Mouse (Mus musculus) embryonic facial prominence, embryonic 12.5 days (tissue): ENCODE data around the gene Bpifc. TPM values are rescaled to one million over a fixed set of nuclear protein-coding genes. Genes with fewer than 3 reads are reported as not detected.

Experiments
- ATAC-seq: fragments of 200-750 bp; cut with Nextera tagmentation; 2 replicates; pipeline ENCODE4 v1.8.0; 2017; ENCODE audit not compliant: insufficient number of reproducible peaks, insufficient read depth, low FRiP score, low TSS enrichment
- H3K27ac ChIP-seq: fragments of 300-500 bp; sonication (generic); 2 replicates; pipeline ENCODE4 v1.5.1; 2016; ENCODE audit warnings: mild to moderate bottlenecking
- H3K27me3 ChIP-seq: fragments of 300-500 bp; sonication (generic); 2 replicates; pipeline ENCODE4 v1.6.1; 2016; ENCODE audit warnings: mild to moderate bottlenecking, moderate library complexity
- H3K36me3 ChIP-seq: fragments of 300-500 bp; sonication (generic); 2 replicates; pipeline ENCODE4 v1.6.1; 2016; ENCODE audit warnings: mild to moderate bottlenecking
- H3K4me1 ChIP-seq: fragments of 300-500 bp; sonication (generic); 2 replicates; pipeline ENCODE4 v1.6.1; 2016
- H3K4me2 ChIP-seq: fragments of 300-500 bp; sonication (generic); replicated peaks from 2 replicates; pipeline ENCODE4 v1.6.1; 2016; ENCODE audit warnings: mild to moderate bottlenecking, moderate library complexity
- H3K4me3 ChIP-seq: fragments of 300-500 bp; sonication (generic); 2 replicates; pipeline ENCODE4 v1.5.1; 2016; ENCODE audit warnings: mild to moderate bottlenecking
- H3K9ac ChIP-seq: fragments of 300-500 bp; sonication (generic); 2 replicates; pipeline ENCODE4 v1.6.1; 2016; ENCODE audit warnings: mild to moderate bottlenecking, moderate library complexity
- H3K9me3 ChIP-seq: fragments of 300-500 bp; sonication (generic); 2 replicates; pipeline ENCODE4 v1.6.1; 2016; ENCODE audit warnings: mild to moderate bottlenecking, moderate library complexity
- WGBS: fragments of 180-500 bp; shearing (Covaris S2); methylation state at CpG from one replicate; pipeline ENCODE4 v1.1.7; 2016; 5-methylcytosine and 5-hydroxymethylcytosine counted together
- polyA plus RNA-seq: library from polyadenylated mRNA; unstranded; fragments of >200 nt; fragmentation: Nextera tagmentation; extraction: Ambion mirVana; gene quantifications from 2 replicates; pipeline ENCODE4 v1.2.1, GENCODE M21; 2016

Bpifc gene
- polyA plus RNA-seq, 1 experiment from 2014 or later: not detected

DNA sequence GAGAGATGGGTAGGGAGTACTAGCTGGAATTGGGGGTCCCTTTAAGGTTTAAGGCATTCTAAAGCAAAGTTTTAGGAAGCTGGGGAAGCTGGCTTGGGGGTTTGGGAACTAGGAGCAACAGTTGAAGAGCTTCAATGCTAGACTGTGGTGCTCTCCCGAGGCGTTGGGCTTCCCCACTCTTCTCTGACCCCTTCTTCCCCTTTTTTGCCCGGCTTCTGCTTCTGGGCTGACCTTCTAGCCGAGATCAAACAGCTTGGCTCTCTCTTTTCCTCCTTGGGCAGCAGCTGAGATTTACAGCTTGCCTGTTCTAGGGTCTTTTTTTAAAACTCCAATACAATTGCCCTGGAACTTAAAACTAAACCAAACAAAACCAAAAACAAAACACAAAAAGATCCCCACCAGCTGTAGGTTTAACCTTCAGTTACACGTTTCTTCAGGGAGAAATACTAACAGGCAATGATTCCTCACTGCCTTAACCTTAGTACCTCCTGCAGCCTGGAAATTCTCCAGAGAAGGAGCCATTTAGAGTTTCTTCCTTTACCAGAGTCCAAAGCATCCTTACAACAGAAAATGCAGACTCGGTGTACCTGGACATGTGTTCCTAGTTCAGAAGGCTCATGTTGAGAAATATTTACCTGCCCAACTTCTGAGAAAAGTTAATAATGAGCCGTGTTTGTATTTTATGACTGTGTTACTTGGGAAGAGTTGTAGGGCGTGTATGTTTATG lies 41.6 kb downstream of the Bpifc start:
- no peaks in the 10 kb centered on the region for H3K9me3 ChIP-seq
- WGBS: 56% methylated on average over 8 of the region's 8 CpGs
- no peak overlapping the region for H3K4me3 ChIP-seq
- no peak overlapping the region for H3K27ac ChIP-seq
- H3K4me2 ChIP-seq: no peak overlapping the region
- ATAC-seq: no peak
- H3K27me3 ChIP-seq: no peaks in the 10 kb centered on the region
- H3K36me3 ChIP-seq: no peaks in the 10 kb centered on the region
- H3K9ac ChIP-seq: no peak overlapping the region
- no peaks in the 10 kb centered on the region for H3K4me1 ChIP-seq

GRCm38 (mm10) chr10:85968731-85969130 lies 43.0 kb downstream of the Bpifc start:
- Histone ChIP-seq H3K4me2 (no peak overlapping the region), H3K27me3 (no peaks in the 10 kb centered on the region), H3K4me1 (no peaks in the 10 kb centered on the region), H3K27ac (no peak overlapping the region), H3K9me3 (no peaks in the 10 kb centered on the region), H3K36me3 (no peaks in the 10 kb centered on the region), H3K9ac (no peak overlapping the region), H3K4me3 (no peak overlapping the region)
- 43% methylated on average over 2 of the region's 2 CpGs for WGBS
- ATAC-seq: no peak

- WGBS: 15% methylated on average over 7 of the region's 7 CpGs
- no peak for ATAC-seq
Observed at GRCm38 (mm10) chr10:85968157-85968634, 43.5 kb downstream of the Bpifc start.

DNA sequence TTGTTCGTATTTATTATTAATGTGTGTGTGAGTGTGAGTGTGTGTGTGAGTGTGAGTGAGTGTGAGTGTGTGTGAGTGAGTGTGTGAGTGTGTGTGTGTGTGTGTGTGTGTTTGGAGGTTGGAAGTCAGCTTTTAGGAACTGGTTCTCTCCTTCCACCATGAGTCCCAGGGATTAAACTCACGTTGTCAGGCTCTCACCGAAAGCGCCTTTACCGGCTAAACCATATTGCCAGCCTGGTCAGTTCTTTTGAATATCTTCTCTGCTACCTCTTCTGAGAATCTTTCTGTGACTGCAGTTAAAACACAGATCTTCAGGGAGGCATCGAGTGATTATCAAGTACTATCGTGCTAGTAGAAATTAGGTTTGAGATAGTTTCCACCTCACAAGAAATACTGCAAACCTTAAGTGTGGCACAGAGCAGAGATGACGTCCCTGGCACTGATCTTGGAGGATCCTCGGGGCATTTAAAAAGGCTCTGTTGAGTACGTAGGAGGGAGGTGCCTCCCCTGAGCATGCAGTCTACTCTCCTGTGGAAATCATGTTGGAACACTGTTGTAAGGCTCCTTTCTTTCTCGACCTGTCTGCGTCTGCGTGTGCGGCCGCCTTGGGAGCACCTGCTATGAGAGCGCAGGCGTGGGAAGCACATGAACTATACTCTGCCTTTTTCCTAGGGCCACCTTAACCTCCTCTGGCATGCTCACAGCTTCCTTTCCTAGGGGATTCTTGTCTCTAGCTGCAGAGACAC lies 44.1 kb downstream of the Bpifc start:
- Histone ChIP-seq H3K4me2 (no peak overlapping the region), H3K36me3 (no peaks in the 10 kb centered on the region), H3K9ac (no peak overlapping the region), H3K4me1 (no peaks in the 10 kb centered on the region), H3K27me3 (no peaks in the 10 kb centered on the region), H3K27ac (no peak overlapping the region), H3K9me3 (no peaks in the 10 kb centered on the region), H3K4me3 (no peak overlapping the region)
- ATAC-seq: no peak
- WGBS: 61% methylated on average over 17 of the region's 17 CpGs

More at GRCm38 (mm10) chr10:85968157-85968634, 43.5 kb downstream of the Bpifc start:
- no peak overlapping the region for H3K4me2 ChIP-seq
- H3K4me1 ChIP-seq: no peaks in the 10 kb centered on the region
- H3K4me3 ChIP-seq: no peak overlapping the region
- no peaks in the 10 kb centered on the region for H3K27me3 ChIP-seq
- no peaks in the 10 kb centered on the region for H3K9me3 ChIP-seq
- no peak overlapping the region for H3K9ac ChIP-seq
- no peak overlapping the region for H3K27ac ChIP-seq
- H3K36me3 ChIP-seq: no peaks in the 10 kb centered on the region

DNA sequence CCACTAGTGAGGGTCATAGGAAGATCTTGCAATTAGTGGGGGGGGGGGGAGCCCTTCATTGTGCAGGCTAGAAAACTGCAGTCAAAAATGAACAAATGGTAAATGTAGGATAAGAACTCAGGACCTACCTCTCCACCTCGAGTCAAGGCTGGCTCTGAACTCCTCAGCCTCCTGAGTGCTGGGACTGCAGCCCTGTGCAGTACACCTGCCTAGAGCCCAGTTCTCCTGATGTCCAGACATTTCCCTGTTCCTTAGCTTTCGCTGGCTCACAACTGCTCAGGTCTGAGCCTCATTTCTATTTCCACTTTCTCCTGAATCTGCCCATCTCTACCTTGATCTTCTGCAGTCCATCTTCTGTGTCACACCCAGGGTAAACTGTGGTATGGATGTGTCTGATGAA lies 45.2 kb downstream of the Bpifc start:
- Histone ChIP-seq H3K36me3 (no peaks in the 10 kb centered on the region), H3K4me1 (no peaks in the 10 kb centered on the region), H3K4me2 (no peak overlapping the region), H3K9ac (no peak overlapping the region), H3K4me3 (no peak overlapping the region), H3K27me3 (no peaks in the 10 kb centered on the region), H3K9me3 (no peaks in the 10 kb centered on the region), H3K27ac (no peak overlapping the region)
- WGBS: 56% methylated on average over 2 of the region's 2 CpGs
- no peak for ATAC-seq

GRCm38 (mm10) chr10:85964316-85964715 lies 47.4 kb downstream of the Bpifc start:
- H3K9me3 ChIP-seq: no peaks in the 10 kb centered on the region
- H3K27ac ChIP-seq: no peak overlapping the region
- H3K36me3 ChIP-seq: no peaks in the 10 kb centered on the region
- H3K4me3 ChIP-seq: no peak overlapping the region
- H3K27me3 ChIP-seq: no peaks in the 10 kb centered on the region
- WGBS: 82% methylated on average over 7 of the region's 7 CpGs
- H3K9ac ChIP-seq: no peak overlapping the region
- no peak for ATAC-seq
- no peak overlapping the region for H3K4me2 ChIP-seq
- H3K4me1 ChIP-seq: no peaks in the 10 kb centered on the region

DNA sequence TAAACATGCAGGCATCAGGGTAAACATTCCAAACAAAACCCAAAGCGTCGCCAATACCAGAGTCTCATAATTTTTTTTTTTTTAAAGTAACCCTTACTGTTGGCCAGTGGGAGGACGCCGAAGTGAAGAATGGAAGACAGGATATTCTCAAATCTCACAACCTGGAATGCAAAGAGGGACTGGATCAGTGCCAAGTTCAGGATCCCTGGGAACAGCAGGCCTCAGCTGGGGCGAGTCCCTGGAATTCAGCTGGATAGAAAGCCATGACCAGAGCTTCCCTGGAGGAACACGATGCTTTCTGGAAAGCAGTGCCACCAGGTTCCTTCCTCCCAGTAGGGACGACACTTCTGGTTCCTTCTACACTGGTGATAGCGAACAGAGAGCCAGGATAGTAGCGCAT lies 48.8 kb downstream of the Bpifc start:
- H3K27ac ChIP-seq: no peak overlapping the region
- H3K4me2 ChIP-seq: no peak overlapping the region
- 70% methylated on average over 9 of the region's 9 CpGs for WGBS
- no peaks in the 10 kb centered on the region for H3K4me1 ChIP-seq
- no peaks in the 10 kb centered on the region for H3K9me3 ChIP-seq
- H3K36me3 ChIP-seq: no peaks in the 10 kb centered on the region
- no peak overlapping the region for H3K4me3 ChIP-seq
- no peak for ATAC-seq
- no peak overlapping the region for H3K9ac ChIP-seq
- no peaks in the 10 kb centered on the region for H3K27me3 ChIP-seq

- Histone ChIP-seq H3K4me2 (peak within 1 kb of the TSS; percentile 81), H3K4me1 (0 out of 2 replicates have a peak, but pooled peaks cover 4% of the 10 kb centered on the region), H3K27me3 (no peaks in the 10 kb centered on the region), H3K9me3 (no peaks in the 10 kb centered on the region), H3K4me3 (peak within 1 kb of the TSS; percentile 89), H3K36me3 (peaks cover 23% of the 10 kb centered on the region), H3K9ac (peak within 1 kb of the TSS; percentile 88), H3K27ac (peak within 1 kb of the TSS; percentile 84)
- WGBS: 1% methylated on average over 38 of the region's 38 CpGs
- peak; percentile 87 for ATAC-seq
Observed at GRCm38 (mm10) chr10:85957464-85957950, 54.2 kb downstream of the Bpifc start, which contains the start of gene Rtcb. Gene Rtcb, minus strand, starts transcription at chr10:85957823.

- ATAC-seq: no peak
- H3K4me2 ChIP-seq: peak overlapping the region; percentile 81
- 0 out of 2 replicates have a peak, but pooled peaks cover 4% of the 10 kb centered on the region for H3K4me1 ChIP-seq
- H3K9me3 ChIP-seq: no peaks in the 10 kb centered on the region
- peaks cover 29% of the 10 kb centered on the region for H3K36me3 ChIP-seq
- H3K9ac ChIP-seq: peak overlapping the region; percentile 88
- 4% methylated on average over 20 of the region's 20 CpGs for WGBS
- no peaks in the 10 kb centered on the region for H3K27me3 ChIP-seq
- H3K4me3 ChIP-seq: peak overlapping the region; percentile 89
- peak overlapping the region; percentile 84 for H3K27ac ChIP-seq
Observed at GRCm38 (mm10) chr10:85956871-85957419, 54.8 kb downstream of the Bpifc start.

DNA sequence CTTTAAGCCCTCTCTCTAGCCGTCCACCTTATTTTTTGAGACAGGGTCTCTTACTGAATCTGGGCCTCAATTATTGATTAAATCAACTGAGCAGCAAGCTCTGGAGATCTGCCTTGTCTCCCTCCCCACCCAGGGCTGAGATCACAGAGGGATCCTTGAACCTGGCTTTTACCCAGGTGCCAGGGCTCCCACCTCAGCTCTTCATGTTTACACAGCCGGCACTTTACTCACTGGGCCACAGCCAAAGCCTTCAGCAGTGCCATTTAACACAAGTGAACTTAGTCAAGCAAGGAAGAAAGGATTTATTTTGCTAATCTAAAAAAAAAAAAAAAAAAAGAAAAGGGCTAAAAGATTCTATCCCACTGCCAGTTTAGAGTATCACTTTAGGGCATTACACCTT lies 57.3 kb downstream of the Bpifc start:
- Histone ChIP-seq H3K9ac (no peak overlapping the region), H3K4me2 (no peak overlapping the region), H3K27ac (no peak overlapping the region), H3K36me3 (peaks cover 51% of the 10 kb centered on the region), H3K4me1 (0 out of 2 replicates have a peak, but pooled peaks cover 4% of the 10 kb centered on the region), H3K9me3 (no peaks in the 10 kb centered on the region), H3K4me3 (no peak overlapping the region), H3K27me3 (no peaks in the 10 kb centered on the region)
- WGBS: 85% methylated on average over 2 of the region's 2 CpGs
- ATAC-seq: no peak

- H3K9me3 ChIP-seq: no peaks in the 10 kb centered on the region
- H3K4me2 ChIP-seq: no peak overlapping the region
- no peak overlapping the region for H3K4me3 ChIP-seq
- no peak overlapping the region for H3K27ac ChIP-seq
- WGBS: 77% methylated on average over 3 of the region's 3 CpGs
- H3K4me1 ChIP-seq: 0 out of 2 replicates have a peak, but pooled peaks cover 4% of the 10 kb centered on the region
- no peak overlapping the region for H3K9ac ChIP-seq
- no peak for ATAC-seq
- H3K27me3 ChIP-seq: no peaks in the 10 kb centered on the region
- H3K36me3 ChIP-seq: peaks cover 61% of the 10 kb centered on the region
Observed at GRCm38 (mm10) chr10:85953401-85953800, 58.3 kb downstream of the Bpifc start.
